20 mouse cellular contexts compared by ENCODE assay signal in genomic region chr16:35018470-35018974, GRCm38 (mm10). TPM values are rescaled to one million over a fixed set of nuclear protein-coding genes. Genes with fewer than 3 reads are reported as not detected.
DNase-seq lines count a peak whose midpoint lies in the region; ATAC-seq lines count a peak whose summit lies in the region.
"Had no signal": no experiment of that assay in that cellular context is flagged by ENCODE, and none has a peak within 500 bp of the region (broad histone marks: within the 10 kb centered on the region; RNA-seq: fewer than 3 reads in every experiment).

No protein-coding gene starts in this region.

- no peak for ATAC-seq in megakaryocyte-erythroid progenitor cell, adult 5-6 weeks (replicated peaks; ENCODE audit: low FRiP score, low TSS enrichment, poor library complexity, severe bottlenecking)
- ATAC-seq: activated CD4-positive, CD25-positive, alpha-beta regulatory T cell, adult 4 months; CD4-positive, CD25-positive, alpha-beta regulatory T cell, adult 4 months; Patski had no signal

- peak; percentile 39 for DNase-seq in adipocyte (ENCODE audit: low spot score)
- peak; percentile 96 for DNase-seq in fat pad, adult 2 months (ENCODE audit: extremely low read depth, low read depth, low spot score)
- peak; percentile 96 for DNase-seq in gonadal fat pad, adult 2 months (ENCODE audit: low read depth)
- DNase-seq in cerebellum, adult 8-10 months = no peak
- DNase-seq in adrenal gland, adult 2 months = no peak
- DNase-seq: adrenal gland, adult 8-10 months; adrenal gland, postnatal 10 days; adrenal gland, postnatal 14 days; adrenal gland, postnatal 25 days; adrenal gland, postnatal 36 days; B cell, adult 2 months; cerebellum, adult 11 months; cerebellum, adult 11-12 months; cerebellum, adult 18-20 months; cerebellum, adult 2 months; cerebellum, adult 9-10 months had no signal

RNA-seq across cellular contexts. Expression of gene Hacd2, which starts 3.7 kb away (rescaled TPM):
- 87.2 and 100 TPM in 2 replicates for polyA plus RNA-seq in gonadal fat pad, adult 2 months (2012; rRNA removed)
- total RNA-seq in megakaryocyte-erythroid progenitor cell, adult 5-6 weeks (2014; fragmentation: Nextera tagmentation) = 16.3 and 34.3 TPM in 2 replicates
- 6.4 and 8.9 TPM in 2 replicates for total RNA-seq in megakaryocyte-erythroid progenitor cell, adult 5-6 weeks (2017)
- total RNA-seq in adrenal gland, adult 2 months (2021) = 10 to 100 TPM; 65.5 to 84.7 TPM
- polyA plus RNA-seq in adrenal gland, adult 2 months (2012; rRNA removed) = 8.1 and 18.4 TPM in 2 replicates

Comparison
In these comparisons a context has a peak if more than half of its experiments do, and no peak if none do; other contexts are left out.
1. DNase-seq: peak in adipocyte (single experiment), fat pad, adult 2 months (single experiment) and gonadal fat pad, adult 2 months (single experiment); none in cerebellum, adult 8-10 months (single experiment) and adrenal gland, adult 2 months (single experiment).